13 mouse cellular contexts compared by ENCODE assay signal in the genomic region with DNA sequence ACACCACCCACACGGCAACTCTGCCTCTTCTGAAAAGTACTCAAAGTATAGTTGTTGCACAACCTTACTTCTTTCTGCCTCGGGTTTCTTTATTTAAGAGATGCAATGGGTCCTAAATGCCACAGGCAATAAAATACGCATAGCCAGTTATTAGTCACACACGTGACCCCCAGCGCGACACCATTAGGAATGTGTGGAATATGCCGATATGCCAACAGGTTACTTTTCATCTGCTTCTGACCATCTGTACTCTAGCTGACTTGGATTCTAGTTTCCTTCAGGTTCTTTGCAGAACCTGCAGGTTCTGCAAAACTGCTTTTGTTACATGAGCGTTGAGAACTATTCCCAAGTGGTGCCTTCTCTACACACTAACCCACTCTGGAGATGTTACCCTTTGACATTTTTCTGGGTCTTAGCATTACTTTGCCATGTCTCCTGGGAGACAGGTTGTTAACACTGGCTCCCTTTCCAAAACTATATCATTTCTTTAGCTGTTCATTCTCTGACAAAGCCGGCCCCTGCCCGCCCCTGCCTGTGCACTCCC.
DNase-seq lines count a peak whose midpoint lies in the region; ATAC-seq and TF ChIP-seq lines count a peak whose summit lies in the region.
"Had no signal": no experiment of that assay in that cellular context is flagged by ENCODE, and none has a peak within 500 bp of the region (broad histone marks: within the 10 kb centered on the region; RNA-seq: fewer than 3 reads in every experiment).

No protein-coding gene starts in this region.

- peaks cover 6% of the 10 kb centered on the region for H3K4me1 ChIP-seq in forebrain, embryonic 14.5 days (ENCODE audit: control insufficient read depth, insufficient read depth, low read length)
- peaks cover 9% of the 10 kb centered on the region; the same call in 1 of the 2 replicates for H3K4me1 ChIP-seq in limb, embryonic 11.5 days (ENCODE audit: control insufficient read depth, insufficient read depth, low read length)
- H3K4me1 ChIP-seq in neural tube, embryonic 14.5 days (ENCODE audit: control insufficient read depth, insufficient read depth, low read length), result no peaks in the 10 kb centered on the region
- H3K4me1 ChIP-seq: megakaryocyte, embryonic 14.5 days had no signal

- peak; percentile 41 for ATAC-seq in forebrain, embryonic 14.5 days
- peak; percentile 80; the same call in 1 of the 2 replicates for ATAC-seq in limb, embryonic 11.5 days (ENCODE audit: insufficient number of reproducible peaks, low FRiP score, low TSS enrichment, low read depth)
- peak; percentile 41; the same call in 1 of the 2 replicates for ATAC-seq in neural tube, embryonic 14.5 days (ENCODE audit: low read depth)

- no peak overlapping the region for H3K4me2 ChIP-seq in forebrain, embryonic 14.5 days (ENCODE audit: low read length)
- H3K4me2 ChIP-seq in limb, embryonic 11.5 days (ENCODE audit: low read depth, severe bottlenecking), result no peak overlapping the region
- no peak overlapping the region for H3K4me2 ChIP-seq in neural tube, embryonic 14.5 days (ENCODE audit: low read depth, low read length)
- H3K4me2 ChIP-seq: lung, embryonic 14.5 days had no signal

- WGBS in forebrain, embryonic 14.5 days, result 54% methylated on average over 10 of the region's 10 CpGs
- 52% methylated on average over 10 of the region's 10 CpGs for WGBS in limb, embryonic 11.5 days
- WGBS in neural tube, embryonic 14.5 days, result 45% methylated on average over 10 of the region's 10 CpGs

- intact Hi-C loops in left cerebral cortex, adult 2 months (cut with DNase I), result loop anchor here (10.0 kb wide), 1 partner anchor 138 kb away; no protein-coding TSS in a partner anchor

- no peak overlapping the region for H3K4me3 ChIP-seq in left cerebral cortex, adult 2 months
- H3K4me3 ChIP-seq in forebrain, embryonic 14.5 days (ENCODE audit: low read depth, low read length), result no peak overlapping the region
- no peak overlapping the region for H3K4me3 ChIP-seq in limb, embryonic 11.5 days (ENCODE audit: low read depth, low read length)
- H3K4me3 ChIP-seq in neural tube, embryonic 14.5 days (ENCODE audit: low read depth, low read length), result no peak overlapping the region
- H3K4me3 ChIP-seq: megakaryocyte, embryonic 14.5 days had no signal

- peak overlapping the region; percentile 18; the same call in 1 of the 2 replicates for H3K27ac ChIP-seq in left cerebral cortex, adult 2 months
- H3K27ac ChIP-seq in forebrain, embryonic 14.5 days (ENCODE audit: low read depth, low read length), result peak overlapping the region; percentile 10; the same call in 1 of the 2 replicates
- H3K27ac ChIP-seq in limb, embryonic 11.5 days (replicated peaks; ENCODE audit: low read depth, low read length), result peak overlapping the region; percentile 48; the same call in 1 of the 2 replicates
- no peak overlapping the region for H3K27ac ChIP-seq in neural tube, embryonic 14.5 days (ENCODE audit: low read depth, low read length)

- H3K9me3 ChIP-seq in forebrain, embryonic 14.5 days (replicated peaks; ENCODE audit: control insufficient read depth, low read length), result no peaks in the 10 kb centered on the region
- H3K9me3 ChIP-seq in limb, embryonic 11.5 days (ENCODE audit: control insufficient read depth, low read length), result no peaks in the 10 kb centered on the region
- no peaks in the 10 kb centered on the region for H3K9me3 ChIP-seq in neural tube, embryonic 14.5 days (ENCODE audit: control insufficient read depth, low read length)
- H3K9me3 ChIP-seq: megakaryocyte, embryonic 14.5 days had no signal

- no peak overlapping the region for H3K9ac ChIP-seq in forebrain, embryonic 14.5 days (ENCODE audit: low read length)
- no peak overlapping the region for H3K9ac ChIP-seq in limb, embryonic 11.5 days (ENCODE audit: low read length)
- H3K9ac ChIP-seq in neural tube, embryonic 14.5 days (replicated peaks; ENCODE audit: low read depth, low read length), result no peak overlapping the region
- H3K9ac ChIP-seq: lung, embryonic 14.5 days had no signal

- no peaks in the 10 kb centered on the region for H3K27me3 ChIP-seq in forebrain, embryonic 14.5 days (replicated peaks; ENCODE audit: control insufficient read depth, insufficient read depth, low read length)
- no peaks in the 10 kb centered on the region for H3K27me3 ChIP-seq in limb, embryonic 11.5 days (ENCODE audit: control insufficient read depth, insufficient read depth, low read length)
- H3K27me3 ChIP-seq in neural tube, embryonic 14.5 days (ENCODE audit: control insufficient read depth, insufficient read depth, low read length), result no peaks in the 10 kb centered on the region
- H3K27me3 ChIP-seq: megakaryocyte, embryonic 14.5 days had no signal

- no peaks in the 10 kb centered on the region for H3K36me3 ChIP-seq in forebrain, embryonic 14.5 days (ENCODE audit: control insufficient read depth, insufficient read depth, low read length)
- no peaks in the 10 kb centered on the region for H3K36me3 ChIP-seq in limb, embryonic 11.5 days (ENCODE audit: control insufficient read depth, insufficient read depth, low read length)
- H3K36me3 ChIP-seq in neural tube, embryonic 14.5 days (ENCODE audit: control insufficient read depth, insufficient read depth, low read length), result no peaks in the 10 kb centered on the region

- TF ChIP-seq CTCF in left cerebral cortex, adult 2 months (IDR thresholded peaks at IDR 0.05), result no peak

- DNase-seq in left cerebral cortex, adult 2 months (ENCODE audit: extremely low spot score in 1 of 2, low spot score in 2 of 2), result no peak
- no peak for DNase-seq in left cerebral cortex, adult 8-10 months (ENCODE audit: low spot score in 2 of 2)
- no peak for DNase-seq in forebrain, embryonic 14.5 days (ENCODE audit: low spot score)
- peak; percentile 29 for DNase-seq in limb, embryonic 11.5 days (ENCODE audit: low spot score)
- no peak for DNase-seq in cerebellum, adult 8-10 months
- DNase-seq in adrenal gland, adult 8-10 months, result no peak
- DNase-seq: adrenal gland, postnatal 25 days; cerebellum, adult 11 months; kidney, postnatal 4 days; lung, embryonic 14.5 days; thymus, postnatal 4 days had no signal
